Mouse (Mus musculus): ENCODE results near the gene Sympk.

DNA sequence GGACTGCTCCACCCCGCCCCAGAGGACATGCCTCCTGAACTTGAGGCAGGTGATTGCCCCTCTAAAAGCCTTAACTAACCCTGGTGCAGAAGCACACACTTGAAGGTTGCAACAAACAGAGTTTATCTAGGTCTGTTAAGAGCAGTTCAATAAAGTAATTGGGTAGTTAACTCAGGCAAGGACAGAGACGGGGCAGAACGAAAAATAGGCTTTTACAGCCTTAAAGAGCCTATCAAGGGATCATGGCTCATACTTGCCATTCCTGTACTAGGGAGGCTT lies 22.4 kb upstream of the Sympk start:
- TF ChIP-seq EP300 (IDR thresholded peaks at IDR 0.05; ENCODE audit: low read depth) (no peak), CTCF (IDR thresholded peaks at IDR 0.05; ENCODE audit: low read depth) (no peak)
